Mouse (Mus musculus) lung, embryonic 14.5 days (tissue): Measurements from ENCODE around the gene Rapgef5. TPM values are rescaled to one million over a fixed set of nuclear protein-coding genes. Genes with fewer than 3 reads are reported as not detected.
A peak's percentile ranks its signal among the peaks of the same experiment; 100 is the strongest.

ENCODE experiments used
- ATAC-seq: fragments of 200-750 bp; cut with Nextera tagmentation; 2 replicates; pipeline ENCODE4 v1.8.0; 2017; ENCODE audit warnings: mild to moderate bottlenecking, moderate TSS enrichment, moderate library complexity; ENCODE audit not compliant: insufficient read depth
- DNase-seq: peaks from one replicate; pipeline ENCODE4 v3.0.0-alpha.2; 2015
- H3K27ac ChIP-seq: fragments of 300-500 bp; sonication (generic); 2 replicates; pipeline ENCODE4 v1.5.1; 2014; ENCODE audit warnings: low read depth, mild to moderate bottlenecking, moderate library complexity
- H3K27me3 ChIP-seq: fragments of 300-500 bp; sonication (generic); 2 replicates; pipeline ENCODE4 v1.6.1; 2014; ENCODE audit warnings: low read length, control low read depth; ENCODE audit not compliant: insufficient read depth
- H3K36me3 ChIP-seq: fragments of 300-500 bp; sonication (generic); 2 replicates; pipeline ENCODE4 v1.6.1; 2014; ENCODE audit warnings: control low read depth; ENCODE audit not compliant: insufficient read depth
- H3K4me1 ChIP-seq: fragments of 300-500 bp; sonication (generic); 2 replicates; pipeline ENCODE4 v1.6.1; 2014; ENCODE audit warnings: antibody characterized with exemption, control low read depth; ENCODE audit not compliant: insufficient read depth
- H3K4me2 ChIP-seq: fragments of 300-500 bp; sonication (generic); 2 replicates; pipeline ENCODE4 v1.6.1; 2014; ENCODE audit warnings: mild to moderate bottlenecking
- H3K4me3 ChIP-seq: fragments of 300-500 bp; sonication (generic); 2 replicates; pipeline ENCODE4 v1.5.1; 2014; ENCODE audit warnings: low read depth, low read length
- H3K9ac ChIP-seq: fragments of 300-500 bp; sonication (generic); 2 replicates; pipeline ENCODE4 v1.6.1; 2014
- H3K9me3 ChIP-seq: fragments of 300-500 bp; sonication (generic); 2 replicates; pipeline ENCODE4 v1.6.1; 2016; ENCODE audit warnings: low read depth, low read length, control low read depth
- CTCF ChIP-seq: IDR thresholded peaks from 2 replicates; pipeline ENCODE4 v1.5.1; 2016; ENCODE audit warnings: antibody characterized with exemption, low read depth
- WGBS: fragments of 180-500 bp; shearing (Covaris S2); extraction: QIAGEN DNeasy Blood & Tissue Kit; methylation state at CpG from one replicate; pipeline ENCODE4 v1.1.7; 2014; 5-methylcytosine and 5-hydroxymethylcytosine counted together
- polyA plus RNA-seq: library from polyadenylated mRNA; unstranded; fragments of >200 nt; fragmentation: Nextera tagmentation; extraction: Ambion mirVana; gene quantifications from 2 replicates; pipeline ENCODE4 v1.2.1, GENCODE M21; 2014

Gene Rapgef5
- polyA plus RNA-seq, 1 experiment from 2014 or later: 22.9 TPM

DNA sequence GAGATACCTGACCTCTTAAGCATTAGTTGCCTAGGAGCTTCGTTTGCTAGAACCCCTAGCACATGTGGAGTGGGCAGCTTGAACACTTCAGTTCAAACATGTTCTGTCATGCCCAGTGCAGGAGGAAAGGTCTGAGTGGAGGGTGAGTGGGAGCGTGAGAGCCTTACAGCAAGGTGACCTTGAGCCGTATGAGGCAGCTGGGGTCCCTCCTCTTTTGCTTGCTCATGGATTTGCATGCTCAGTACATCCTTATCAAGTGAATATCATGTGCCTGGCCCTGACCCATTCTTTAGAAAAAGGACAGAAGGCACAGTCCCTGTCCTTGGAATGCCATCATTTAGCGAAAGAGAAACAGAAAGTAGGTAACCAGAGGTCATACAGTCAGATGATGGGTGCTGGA is 165.0 kb downstream of the Rapgef5 start:
- no peaks in the 10 kb centered on the region for H3K27me3 ChIP-seq
- H3K4me3 ChIP-seq: no peak overlapping the region
- no peak overlapping the region for H3K9ac ChIP-seq
- H3K9me3 ChIP-seq: no peaks in the 10 kb centered on the region
- 62% methylated on average over 4 of the region's 4 CpGs for WGBS
- no peak overlapping the region for H3K27ac ChIP-seq
- H3K36me3 ChIP-seq: no peaks in the 10 kb centered on the region
- DNase-seq: no peak
- ATAC-seq: no peak
- H3K4me1 ChIP-seq: no peaks in the 10 kb centered on the region
- no peak overlapping the region for H3K4me2 ChIP-seq
- no peak for TF ChIP-seq CTCF

DNA sequence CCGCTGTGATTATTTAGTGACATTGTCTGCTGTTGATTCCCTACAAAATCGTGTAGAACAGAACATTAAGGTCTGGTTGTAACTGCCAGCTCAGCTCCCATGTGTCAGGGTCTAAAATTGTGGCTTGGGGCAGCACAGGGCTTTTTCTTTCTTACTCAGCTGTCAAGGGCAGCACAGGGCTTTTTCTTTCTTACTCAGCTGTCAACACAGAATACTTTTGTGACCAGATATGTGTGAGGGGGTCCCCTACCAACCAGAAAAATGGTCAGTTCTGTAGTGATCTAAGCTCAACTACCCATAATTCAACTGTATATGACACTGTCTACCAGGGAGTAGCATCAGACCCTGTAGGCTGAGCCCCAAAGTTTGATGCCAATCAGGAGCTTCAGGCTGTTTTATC is 167.1 kb downstream of the Rapgef5 start:
- no peaks in the 10 kb centered on the region for H3K4me1 ChIP-seq
- H3K36me3 ChIP-seq: no peaks in the 10 kb centered on the region
- no peak overlapping the region for H3K4me3 ChIP-seq
- DNase-seq (no peak), ATAC-seq (no peak)
- no peak overlapping the region for H3K27ac ChIP-seq
- no peak overlapping the region for H3K4me2 ChIP-seq
- H3K9me3 ChIP-seq: no peaks in the 10 kb centered on the region
- no peak overlapping the region for H3K9ac ChIP-seq
- WGBS: 66% methylated on average over 2 of the region's 2 CpGs
- H3K27me3 ChIP-seq: no peaks in the 10 kb centered on the region
- no peak for TF ChIP-seq CTCF

- Histone ChIP-seq H3K9me3 (no peaks in the 10 kb centered on the region), H3K36me3 (no peaks in the 10 kb centered on the region), H3K4me3 (no peak overlapping the region), H3K27me3 (no peaks in the 10 kb centered on the region), H3K4me2 (no peak overlapping the region), H3K27ac (no peak overlapping the region), H3K9ac (no peak overlapping the region), H3K4me1 (no peaks in the 10 kb centered on the region)
- DNase-seq (no peak), ATAC-seq (no peak)
- 35% methylated on average over 3 of the region's 3 CpGs for WGBS
- TF ChIP-seq CTCF: no peak
Observed at GRCm38 (mm10) chr12:117683984-117684383, 167.7 kb downstream of the Rapgef5 start.

- Histone ChIP-seq H3K27ac (no peak overlapping the region), H3K9ac (no peak overlapping the region), H3K36me3 (no peaks in the 10 kb centered on the region), H3K27me3 (no peaks in the 10 kb centered on the region), H3K4me3 (no peak overlapping the region), H3K4me1 (no peaks in the 10 kb centered on the region), H3K4me2 (no peak overlapping the region), H3K9me3 (no peaks in the 10 kb centered on the region)
- no peak for TF ChIP-seq CTCF
- ATAC-seq (no peak), DNase-seq (no peak)
- 44% methylated on average over 3 of the region's 3 CpGs for WGBS
Observed at GRCm38 (mm10) chr12:117684788-117685187, 168.5 kb downstream of the Rapgef5 start.

GRCm38 (mm10) chr12:117685336-117685735 is 169.1 kb downstream of the Rapgef5 start:
- Histone ChIP-seq H3K27ac (no peak overlapping the region), H3K9ac (no peak overlapping the region), H3K9me3 (no peaks in the 10 kb centered on the region), H3K27me3 (no peaks in the 10 kb centered on the region), H3K36me3 (no peaks in the 10 kb centered on the region), H3K4me1 (no peaks in the 10 kb centered on the region), H3K4me2 (no peak overlapping the region), H3K4me3 (no peak overlapping the region)
- no peak for ATAC-seq
- no peak for DNase-seq
- TF ChIP-seq CTCF: no peak

GRCm38 (mm10) chr12:117686732-117687131 is 170.5 kb downstream of the Rapgef5 start:
- whole genome bisulfite sequencing: 77% methylated on average over 3 of the region's 3 CpGs
- H3K27me3 ChIP-seq: no peaks in the 10 kb centered on the region
- no peak for DNase-seq

DNA sequence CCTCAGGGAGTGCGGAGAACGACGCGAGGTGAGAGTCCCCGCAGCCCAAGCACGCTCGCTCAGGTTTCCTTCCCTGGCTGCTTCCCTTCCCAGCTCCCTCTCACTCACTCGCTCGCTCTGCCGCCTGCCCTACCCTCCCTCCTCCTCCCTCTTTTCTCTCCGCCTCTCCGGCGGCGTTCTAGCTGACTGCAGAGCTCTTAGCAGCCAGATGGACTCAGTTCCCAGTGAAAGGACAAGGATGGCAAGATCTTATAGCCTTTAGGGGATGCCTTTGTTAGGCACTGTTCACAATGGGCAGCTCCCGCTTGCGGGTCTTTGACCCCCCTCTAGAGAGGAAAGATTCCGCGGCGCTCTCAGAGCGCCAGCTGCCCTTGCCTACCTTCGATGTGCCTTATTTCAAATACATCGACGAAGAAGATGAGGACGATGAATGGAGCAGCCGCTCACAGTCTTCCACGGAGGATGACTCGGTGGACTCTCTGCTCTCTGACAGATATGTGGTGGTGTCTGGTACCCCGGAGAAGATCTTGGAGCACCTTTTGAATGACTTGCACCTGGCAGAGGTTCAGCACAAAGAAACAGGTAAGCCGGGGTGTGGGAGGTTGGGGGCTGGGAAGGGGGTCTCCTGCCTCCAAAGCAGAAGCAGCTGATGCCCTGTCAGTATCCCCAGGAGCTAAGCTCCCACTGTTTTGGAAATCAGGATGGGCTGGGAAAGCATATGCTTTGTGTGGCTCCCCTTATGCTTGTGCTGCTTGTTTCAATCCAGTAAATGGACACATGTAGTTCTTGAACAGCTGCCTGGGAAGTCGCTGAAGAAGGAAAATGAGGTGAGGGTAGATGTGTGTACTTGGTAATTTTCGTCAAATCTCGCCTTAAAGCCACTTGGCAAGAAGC is 172.6 kb downstream of the Rapgef5 start:
- Histone ChIP-seq H3K4me2 (peak overlapping the region; percentile 68), H3K36me3 (no peaks in the 10 kb centered on the region), H3K4me3 (peak overlapping the region; percentile 30), H3K27me3 (no peaks in the 10 kb centered on the region), H3K27ac (no peak overlapping the region), H3K4me1 (no peaks in the 10 kb centered on the region), H3K9me3 (no peaks in the 10 kb centered on the region), H3K9ac (peak overlapping the region; percentile 27)
- peak; percentile 75 for DNase-seq
- WGBS: 5% methylated on average over 32 of the region's 32 CpGs
- TF ChIP-seq CTCF: no peak
- peak; percentile 87 for ATAC-seq

More at GRCm38 (mm10) chr12:117686732-117687131, 170.5 kb downstream of the Rapgef5 start:
- no peaks in the 10 kb centered on the region for H3K36me3 ChIP-seq
- H3K4me2 ChIP-seq: no peak overlapping the region
- no peak for ATAC-seq
- no peaks in the 10 kb centered on the region for H3K4me1 ChIP-seq
- H3K27ac ChIP-seq: no peak overlapping the region
- no peak overlapping the region for H3K9ac ChIP-seq
- no peak overlapping the region for H3K4me3 ChIP-seq
- H3K9me3 ChIP-seq: no peaks in the 10 kb centered on the region
- no peak for TF ChIP-seq CTCF
